Mouse (Mus musculus): ENCODE results near the gene Sost.

- TF ChIP-seq CTCF (IDR thresholded peaks at IDR 0.05; ENCODE audit: borderline replicate concordance, insufficient read depth, low read length) (no peak), POLR2A (IDR thresholded peaks at IDR 0.05; ENCODE audit: low read depth, low read length) (no peak)
Measured at GRCm38 (mm10) chr11:101983431-101983921, 16.7 kb upstream of the Sost start.
